8 mouse cellular contexts compared by ENCODE assay signal in genomic region chr19:40769341-40769770, GRCm38 (mm10). TPM values are rescaled to one million over a fixed set of nuclear protein-coding genes. Genes with fewer than 3 reads are reported as not detected.
DNase-seq lines count a peak whose midpoint lies in the region; ATAC-seq lines count a peak whose summit lies in the region.

No protein-coding gene starts in this region.

- DNase-seq in kidney, postnatal 10 days, result peak; percentile 36
- no peak for DNase-seq in kidney, postnatal 25 days
- DNase-seq in adipocyte (ENCODE audit: low spot score), result peak; percentile 39
- DNase-seq in heart, postnatal 4 days, result peak; percentile 52
- no peak for DNase-seq in cerebellum, adult 11-12 months
- no peak for DNase-seq in kidney, postnatal 36 days
- no peak for DNase-seq in layer of hippocampus, postnatal 10 days (ENCODE audit: low spot score in 2 of 2)

- peak; percentile 96 for ATAC-seq in megakaryocyte-erythroid progenitor cell, adult 5-6 weeks (replicated peaks; ENCODE audit: low FRiP score, low TSS enrichment, poor library complexity, severe bottlenecking)

RNA-seq across cellular contexts. Expression of gene Cc2d2b, which starts 20.8 kb away (rescaled TPM):
- not detected for total RNA-seq in heart, postnatal 4 days (2021)
- 1.6 TPM in 1 of 2 replicates, not detected in the other for total RNA-seq in megakaryocyte-erythroid progenitor cell, adult 5-6 weeks (2014; fragmentation: Nextera tagmentation)
- 3.3 and 11.4 TPM in 2 replicates for total RNA-seq in megakaryocyte-erythroid progenitor cell, adult 5-6 weeks (2017)
- total RNA-seq in layer of hippocampus, postnatal 10 days (2021), result 1 to 10 TPM; 1.4 to 1.7 TPM

Comparison
In these comparisons a context has a peak if more than half of its experiments do, and no peak if none do; other contexts are left out.
1. DNase-seq: peak in kidney, postnatal 10 days (single experiment), adipocyte (single experiment) and heart, postnatal 4 days (single experiment); none in kidney, postnatal 25 days (0 of 2), cerebellum, adult 11-12 months (single experiment), kidney, postnatal 36 days (0 of 2) and layer of hippocampus, postnatal 10 days (0 of 2).